Mouse (Mus musculus) spleen, adult 2 months (tissue): ENCODE results near the gene Iqch. TPM values are rescaled to one million over a fixed set of nuclear protein-coding genes. Genes with fewer than 3 reads are reported as not detected.

Experiments used
- DNase-seq, 2 experiments: peaks; one replicate each; pipeline versions ENCODE4 v3.0.0 to v3.0.0-alpha.2; 2012 to 2021; ENCODE audit warnings: low spot score in 2 of 2, low read depth in 1 of 2
- H3K27ac ChIP-seq: fragments of 200-500 bp; 2 replicates; pipeline ENCODE4 v1.5.1; 2012; ENCODE audit warnings: low read length, inconsistent platforms; ENCODE audit not compliant: insufficient read depth
- H3K27me3 ChIP-seq: fragments of 200-500 bp; 2 replicates; pipeline ENCODE4 v1.6.1; 2012; ENCODE audit warnings: mild to moderate bottlenecking, moderate library complexity, low read length, inconsistent platforms; ENCODE audit not compliant: control insufficient read depth, insufficient read depth
- H3K36me3 ChIP-seq: fragments of 200-500 bp; 2 replicates; pipeline ENCODE4 v1.6.1; 2012; ENCODE audit warnings: mild to moderate bottlenecking, low read length, inconsistent platforms; ENCODE audit not compliant: control insufficient read depth, insufficient read depth
- H3K4me1 ChIP-seq: fragments of 200-500 bp; 2 replicates; pipeline ENCODE4 v1.6.1; 2011; ENCODE audit warnings: inconsistent platforms; ENCODE audit not compliant: control insufficient read depth, insufficient read depth, insufficient read length
- H3K4me3 ChIP-seq: fragments of 200-500 bp; 2 replicates; pipeline ENCODE4 v1.5.1; 2011; ENCODE audit warnings: mild to moderate bottlenecking, inconsistent platforms; ENCODE audit not compliant: insufficient read depth, insufficient read length; ENCODE audit errors: extremely low read depth
- CTCF ChIP-seq: fragments of 200-500 bp; IDR thresholded peaks from 2 replicates; pipeline ENCODE4 v1.5.1; 2011; ENCODE audit warnings: mild to moderate bottlenecking, inconsistent platforms; ENCODE audit not compliant: insufficient read depth, insufficient read length, insufficient replicate concordance; ENCODE audit errors: extremely low read depth
- POLR2A ChIP-seq: fragments of 200-500 bp; IDR thresholded peaks from 2 replicates; pipeline ENCODE4 v1.6.1; 2011; ENCODE audit warnings: low read depth, low read length, inconsistent platforms
- WGBS: fragments of 180-500 bp; shearing (Covaris S2); methylation state at CpG from one replicate; pipeline ENCODE4 v1.1.7; 2018; 5-methylcytosine and 5-hydroxymethylcytosine counted together
- polyA plus RNA-seq: library from polyadenylated mRNA; depleted of rRNA; stranded (reverse); fragments of >200 nt; gene quantifications from 2 replicates; pipeline ENCODE4 v1.2.3, GENCODE M21; 2012

The Iqch gene
- polyA plus RNA-seq, 1 experiment, result not detected

DNA sequence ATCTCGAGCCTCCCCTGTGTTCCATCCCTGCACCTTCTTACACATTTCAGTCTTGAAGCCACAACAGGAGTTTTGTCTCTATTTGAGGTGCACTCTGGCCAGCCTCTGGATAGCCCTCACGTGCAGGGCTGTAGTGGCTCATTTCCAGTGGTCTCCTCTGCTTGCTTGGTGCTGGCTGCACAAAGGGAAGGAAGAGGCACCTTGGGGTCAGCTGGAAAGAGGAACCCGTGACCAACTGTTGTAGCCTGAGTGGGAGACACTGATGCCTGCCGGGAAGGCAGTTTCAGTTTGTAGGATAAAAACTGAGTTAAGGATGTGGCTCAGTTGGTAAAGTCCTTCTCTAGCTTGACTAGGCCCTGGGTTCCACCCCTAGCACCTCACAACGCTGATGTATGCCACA is 9.7 kb upstream of the Iqch start:
- TF ChIP-seq CTCF (no peak), POLR2A (no peak)
- Histone ChIP-seq H3K4me3 (no peak overlapping the region), H3K27ac (no peak overlapping the region), H3K4me1 (peaks cover 33% of the 10 kb centered on the region), H3K36me3 (peaks cover 5% of the 10 kb centered on the region; the same call in 1 of the 2 replicates), H3K27me3 (no peaks in the 10 kb centered on the region)
- WGBS, result 22% methylated on average over 5 of the region's 5 CpGs
- DNase-seq, result no peak

DNA sequence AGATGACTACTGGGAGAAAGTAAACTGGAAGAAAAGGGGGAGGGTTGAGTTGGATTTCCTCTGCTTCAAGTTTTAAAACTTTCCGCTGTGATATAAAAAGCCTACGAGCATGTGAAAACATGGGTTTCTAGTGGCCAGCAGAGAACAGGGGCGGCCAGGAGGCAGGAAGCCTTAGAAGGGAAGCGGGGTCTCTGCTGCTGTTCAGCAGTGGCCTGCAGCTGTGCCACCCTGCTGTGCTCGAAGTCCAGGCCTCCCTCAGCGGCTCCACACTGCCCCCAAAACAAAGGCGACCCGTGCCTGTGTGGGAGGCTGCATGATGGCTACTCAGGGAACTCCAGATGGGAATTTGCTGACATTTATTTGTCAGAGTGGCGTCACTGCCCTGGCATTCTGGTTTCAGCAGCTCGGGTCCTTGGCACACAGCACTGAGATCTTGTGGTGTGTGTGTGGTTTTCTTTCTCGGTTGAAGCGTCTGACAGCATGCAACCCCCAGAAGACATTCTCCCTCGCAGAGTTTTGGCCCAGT is 8.6 kb upstream of the Iqch start:
- peaks cover 33% of the 10 kb centered on the region for H3K4me1 ChIP-seq
- peak overlapping the region; percentile 12 for H3K27ac ChIP-seq
- TF ChIP-seq POLR2A (no peak), CTCF (no peak)
- no peaks in the 10 kb centered on the region for H3K27me3 ChIP-seq
- no peak overlapping the region for H3K4me3 ChIP-seq
- DNase-seq, result no peak
- H3K36me3 ChIP-seq, result peaks cover 3% of the 10 kb centered on the region; the same call in 1 of the 2 replicates
- 9% methylated on average over 13 of the region's 13 CpGs for WGBS

DNA sequence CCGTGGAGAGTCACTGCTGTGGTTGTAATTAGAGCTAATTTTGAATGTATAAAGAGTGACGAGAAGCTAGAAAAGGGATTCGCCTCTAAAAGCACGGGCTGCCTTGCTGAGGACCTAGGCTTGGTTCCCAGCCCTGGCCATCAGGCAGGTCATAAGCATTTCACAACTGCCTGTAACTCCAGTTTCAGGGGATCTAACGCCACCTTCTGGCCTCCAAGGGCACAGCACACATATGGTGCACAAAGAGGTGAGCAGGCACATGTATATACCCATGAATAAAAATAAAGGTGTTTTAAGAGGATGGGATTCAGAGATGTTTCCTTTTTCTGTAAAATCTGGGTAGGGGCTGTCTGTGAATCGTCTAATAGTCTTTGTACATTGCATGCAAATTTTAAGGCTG is 7.9 kb upstream of the Iqch start:
- 78% methylated on average over 6 of the region's 6 CpGs for WGBS
- Histone ChIP-seq H3K4me3 (no peak overlapping the region), H3K4me1 (peaks cover 33% of the 10 kb centered on the region)

DNA sequence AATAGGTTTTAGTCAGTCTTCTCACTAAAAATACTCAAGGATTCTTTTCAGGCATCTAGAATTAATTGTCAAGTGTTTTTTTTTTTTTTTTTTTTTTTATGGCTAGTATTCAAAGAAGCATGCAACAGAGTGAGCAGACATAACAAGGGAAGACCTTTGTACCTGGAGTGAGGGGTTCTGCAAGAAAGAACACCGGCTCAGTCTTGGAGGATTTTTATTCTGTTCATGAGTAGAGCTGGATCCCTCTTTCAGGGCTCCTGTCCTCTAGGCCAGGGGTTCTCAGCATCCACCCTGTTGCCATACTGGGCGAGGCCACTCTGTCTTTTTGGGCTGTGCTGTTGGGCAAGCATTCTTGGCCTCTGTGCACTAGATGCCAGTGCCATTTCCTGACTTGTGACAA is 7.5 kb upstream of the Iqch start:
- Histone ChIP-seq H3K4me1 (peaks cover 33% of the 10 kb centered on the region), H3K36me3 (peaks cover 3% of the 10 kb centered on the region; the same call in 1 of the 2 replicates), H3K27ac (no peak overlapping the region), H3K4me3 (no peak overlapping the region), H3K27me3 (no peaks in the 10 kb centered on the region)
- WGBS, result 93% methylated on average over 2 of the region's 2 CpGs
- DNase-seq, result no peak
- no peak for TF ChIP-seq POLR2A
- no peak for TF ChIP-seq CTCF

More for the DNA sequence above, 7.9 kb upstream of the Iqch start:
- Histone ChIP-seq H3K27me3 (no peaks in the 10 kb centered on the region), H3K36me3 (peaks cover 3% of the 10 kb centered on the region; the same call in 1 of the 2 replicates), H3K27ac (no peak overlapping the region)
- no peak for DNase-seq
- no peak for TF ChIP-seq CTCF
- no peak for TF ChIP-seq POLR2A

DNA sequence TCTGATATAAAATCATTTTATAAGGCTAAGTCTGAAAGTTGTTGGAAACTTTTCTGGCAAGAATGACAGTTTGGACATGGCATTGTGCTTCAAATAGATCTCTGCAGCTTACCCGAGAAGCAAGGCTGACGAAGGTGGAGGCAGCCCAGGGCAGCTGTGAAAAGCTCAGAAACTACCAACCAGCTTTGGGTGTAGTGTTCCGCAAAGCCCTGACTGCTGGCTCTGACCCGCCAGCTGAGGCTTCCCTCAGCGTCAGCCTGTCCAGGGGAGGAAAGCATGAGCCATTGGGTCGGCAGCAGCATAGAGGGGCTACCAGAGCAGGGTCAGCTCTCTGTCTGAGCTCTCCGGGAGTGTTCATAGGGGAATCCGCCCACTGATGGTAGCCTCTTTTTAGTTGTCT is 7.0 kb upstream of the Iqch start:
- Histone ChIP-seq H3K4me1 (peaks cover 33% of the 10 kb centered on the region), H3K27ac (no peak overlapping the region), H3K4me3 (no peak overlapping the region), H3K36me3 (peaks cover 3% of the 10 kb centered on the region; the same call in 1 of the 2 replicates), H3K27me3 (no peaks in the 10 kb centered on the region)
- TF ChIP-seq CTCF (no peak), POLR2A (no peak)
- 83% methylated on average over 8 of the region's 8 CpGs for WGBS
- no peak for DNase-seq

DNA sequence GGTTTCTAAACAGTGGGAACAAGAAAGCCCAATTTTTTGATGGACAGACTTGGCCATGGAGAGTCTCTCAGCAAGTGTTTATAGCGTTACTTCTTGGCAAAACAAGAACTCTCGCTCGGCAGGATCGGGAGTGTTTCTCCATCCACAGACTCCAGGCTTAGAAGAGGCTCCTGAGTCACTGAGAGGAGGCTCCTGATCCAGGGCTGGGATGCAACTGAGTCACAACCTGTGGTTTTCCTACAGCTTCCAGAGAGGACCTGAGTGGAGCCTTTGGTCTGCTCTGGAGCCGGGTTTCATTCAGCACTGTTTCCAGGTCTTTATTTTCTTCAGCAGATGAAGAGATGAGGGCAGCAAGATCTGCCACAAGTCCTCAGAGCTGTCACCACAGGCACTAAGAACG is 5.7 kb upstream of the Iqch start:
- 93% methylated on average over 6 of the region's 6 CpGs for WGBS
- H3K4me3 ChIP-seq, result no peak overlapping the region
- peaks cover 34% of the 10 kb centered on the region for H3K4me1 ChIP-seq
- H3K27ac ChIP-seq, result no peak overlapping the region
- TF ChIP-seq CTCF (no peak), POLR2A (no peak)
- H3K27me3 ChIP-seq, result no peaks in the 10 kb centered on the region
- H3K36me3 ChIP-seq, result peaks cover 3% of the 10 kb centered on the region; the same call in 1 of the 2 replicates
- DNase-seq, result no peak

DNA sequence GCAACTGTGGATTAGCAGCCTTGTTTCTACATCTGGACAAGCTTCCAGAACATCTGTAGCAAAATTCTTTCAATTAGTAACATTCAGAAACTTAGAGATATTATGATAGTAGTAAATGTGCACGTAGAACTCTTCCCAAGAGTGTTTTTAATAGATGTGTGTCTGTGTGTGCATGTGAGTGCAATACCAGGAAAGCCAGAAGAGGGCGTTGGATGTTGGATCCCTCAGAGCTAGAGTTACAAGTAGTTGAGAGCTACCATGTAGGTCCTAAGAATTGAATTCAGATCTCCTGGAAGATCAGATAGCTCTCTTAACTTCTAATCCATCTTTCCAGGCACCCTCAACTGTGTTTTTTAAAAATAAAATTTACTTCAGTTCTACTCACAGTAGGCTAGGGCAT is 4.3 kb upstream of the Iqch start:
- DNase-seq, result no peak
- Histone ChIP-seq H3K4me3 (no peak overlapping the region), H3K27ac (no peak overlapping the region), H3K4me1 (peaks cover 24% of the 10 kb centered on the region), H3K27me3 (no peaks in the 10 kb centered on the region), H3K36me3 (peaks cover 3% of the 10 kb centered on the region; the same call in 1 of the 2 replicates)
- 84% methylated on average over 2 of the region's 2 CpGs for WGBS
- TF ChIP-seq POLR2A, result no peak
- TF ChIP-seq CTCF, result no peak
